14 mouse cellular contexts compared by ENCODE assay signal in genomic region chr8:11404614-11405013, GRCm38 (mm10).
DNase-seq lines count a peak whose midpoint lies in the region; ATAC-seq and TF ChIP-seq lines count a peak whose summit lies in the region.
"Had no signal": no experiment of that assay in that cellular context is flagged by ENCODE, and none has a peak within 500 bp of the region (broad histone marks: within the 10 kb centered on the region; RNA-seq: fewer than 3 reads in every experiment).

No protein-coding gene starts in this region.

- H3K36me3 ChIP-seq in hindbrain, embryonic 10.5 days = peaks cover 26% of the 10 kb centered on the region; the same call in 1 of the 2 replicates
- H3K36me3 ChIP-seq in hindbrain, embryonic 11.5 days (ENCODE audit: control insufficient read depth, insufficient read depth, low read length) = no peaks in the 10 kb centered on the region
- peaks cover 34% of the 10 kb centered on the region for H3K36me3 ChIP-seq in lung, embryonic 16.5 days (ENCODE audit: control insufficient read depth, insufficient read depth, low read length)
- H3K36me3 ChIP-seq in embryonic facial prominence, embryonic 15.5 days = peaks cover 32% of the 10 kb centered on the region

- DNase-seq in gastrocnemius, adult 2 months = no peak
- no peak for DNase-seq in gastrocnemius, postnatal 10 days
- peak; percentile 28 for DNase-seq in hindbrain, embryonic 10.5 days (ENCODE audit: low spot score)
- DNase-seq in hindbrain, embryonic 11.5 days (ENCODE audit: low spot score) = no peak
- no peak for DNase-seq in lung, postnatal 14 days
- no peak for DNase-seq in layer of hippocampus, adult 2 months (ENCODE audit: low spot score in 2 of 2)
- DNase-seq: cerebellum, adult 11 months; layer of hippocampus, adult 9-11 months; liver had no signal

- peak overlapping the region; percentile 73 for H3K27ac ChIP-seq in gastrocnemius, adult 2 months
- H3K27ac ChIP-seq in hindbrain, embryonic 10.5 days = peak overlapping the region; percentile 29; the same call in 1 of the 2 replicates
- no peak overlapping the region for H3K27ac ChIP-seq in hindbrain, embryonic 11.5 days (ENCODE audit: low read depth, low read length)
- H3K27ac ChIP-seq in lung, embryonic 16.5 days (ENCODE audit: low read length) = peak overlapping the region; percentile 93
- H3K27ac ChIP-seq in embryonic facial prominence, embryonic 15.5 days (replicated peaks) = peak overlapping the region; percentile 35; the same call in 1 of the 2 replicates
- no peak overlapping the region for H3K27ac ChIP-seq in layer of hippocampus, adult 2 months

- H3K4me1 ChIP-seq in hindbrain, embryonic 10.5 days (replicated peaks) = peaks cover 42% of the 10 kb centered on the region
- no peaks in the 10 kb centered on the region for H3K4me1 ChIP-seq in hindbrain, embryonic 11.5 days (replicated peaks; ENCODE audit: control insufficient read depth, insufficient read depth, low read length)
- H3K4me1 ChIP-seq in lung, embryonic 16.5 days (replicated peaks; ENCODE audit: control insufficient read depth, insufficient read depth, low read length) = peaks cover 33% of the 10 kb centered on the region
- peaks cover 23% of the 10 kb centered on the region; the same call in 1 of the 2 replicates for H3K4me1 ChIP-seq in embryonic facial prominence, embryonic 15.5 days

- H3K27me3 ChIP-seq in hindbrain, embryonic 10.5 days (ENCODE audit: insufficient read depth, poor library complexity, severe bottlenecking) = no peaks in the 10 kb centered on the region
- no peaks in the 10 kb centered on the region for H3K27me3 ChIP-seq in hindbrain, embryonic 11.5 days (ENCODE audit: control insufficient read depth, insufficient read depth, low read length)
- H3K27me3 ChIP-seq in lung, embryonic 16.5 days (ENCODE audit: control insufficient read depth, insufficient read depth, low read depth, low read length) = no peaks in the 10 kb centered on the region
- H3K27me3 ChIP-seq in embryonic facial prominence, embryonic 15.5 days = no peaks in the 10 kb centered on the region
- H3K27me3 ChIP-seq: forebrain, embryonic 13.5 days; heart, embryonic 13.5 days had no signal

- intact Hi-C loops in gastrocnemius, adult 2 months (cut with DNase I) = no loop called here

- 63% methylated on average over 4 of the region's 4 CpGs for WGBS in hindbrain, embryonic 10.5 days
- WGBS in hindbrain, embryonic 11.5 days = 55% methylated on average over 4 of the region's 4 CpGs
- 79% methylated on average over 4 of the region's 4 CpGs for WGBS in lung, embryonic 16.5 days
- WGBS in embryonic facial prominence, embryonic 15.5 days = 31% methylated on average over 4 of the region's 4 CpGs

- H3K9me3 ChIP-seq in hindbrain, embryonic 10.5 days = no peaks in the 10 kb centered on the region
- no peaks in the 10 kb centered on the region for H3K9me3 ChIP-seq in hindbrain, embryonic 11.5 days (ENCODE audit: control insufficient read depth, low read length)
- no peaks in the 10 kb centered on the region for H3K9me3 ChIP-seq in lung, embryonic 16.5 days (ENCODE audit: control insufficient read depth, low read length)
- H3K9me3 ChIP-seq in embryonic facial prominence, embryonic 15.5 days (replicated peaks) = no peaks in the 10 kb centered on the region
- H3K9me3 ChIP-seq: forebrain, embryonic 13.5 days; heart, embryonic 13.5 days had no signal

- ATAC-seq in hindbrain, embryonic 11.5 days (ENCODE audit: low FRiP score) = no peak
- ATAC-seq in lung, embryonic 16.5 days (ENCODE audit: low read depth) = no peak
- no peak for ATAC-seq in embryonic facial prominence, embryonic 15.5 days (ENCODE audit: insufficient number of reproducible peaks, low FRiP score, low TSS enrichment, low read depth)
- ATAC-seq: activated CD4-positive, CD25-positive, alpha-beta regulatory T cell, adult 4 months had no signal

- no peak overlapping the region for H3K4me3 ChIP-seq in gastrocnemius, adult 2 months
- no peak overlapping the region for H3K4me3 ChIP-seq in hindbrain, embryonic 10.5 days
- H3K4me3 ChIP-seq in hindbrain, embryonic 11.5 days (ENCODE audit: low read depth, low read length) = no peak overlapping the region
- no peak overlapping the region for H3K4me3 ChIP-seq in lung, embryonic 16.5 days (ENCODE audit: low read length)
- H3K4me3 ChIP-seq in embryonic facial prominence, embryonic 15.5 days (replicated peaks) = no peak overlapping the region
- H3K4me3 ChIP-seq in layer of hippocampus, adult 2 months = no peak overlapping the region
- H3K4me3 ChIP-seq: forebrain, embryonic 13.5 days; heart, embryonic 13.5 days had no signal

- H3K4me2 ChIP-seq in hindbrain, embryonic 11.5 days (replicated peaks; ENCODE audit: low read depth, low read length) = no peak overlapping the region
- no peak overlapping the region for H3K4me2 ChIP-seq in lung, embryonic 16.5 days (ENCODE audit: low read depth, low read length)
- no peak overlapping the region for H3K4me2 ChIP-seq in embryonic facial prominence, embryonic 15.5 days (replicated peaks)
- H3K4me2 ChIP-seq: forebrain, embryonic 13.5 days; heart, embryonic 13.5 days had no signal

- H3K9ac ChIP-seq in hindbrain, embryonic 11.5 days (ENCODE audit: low read depth, low read length) = no peak overlapping the region
- H3K9ac ChIP-seq in lung, embryonic 16.5 days (ENCODE audit: low read length) = no peak overlapping the region
- H3K9ac ChIP-seq in embryonic facial prominence, embryonic 15.5 days = no peak overlapping the region
- H3K9ac ChIP-seq: forebrain, embryonic 13.5 days; heart, embryonic 13.5 days had no signal

- no peak for TF ChIP-seq CTCF in gastrocnemius, adult 2 months (IDR thresholded peaks at IDR 0.05)
- TF ChIP-seq CTCF in layer of hippocampus, adult 2 months (conservative IDR thresholded peaks at IDR 0.05) = no peak

Comparison
In these comparisons a context has a peak if more than half of its experiments do, and no peak if none do; other contexts are left out.
1. H3K27ac ChIP-seq: peak in gastrocnemius, adult 2 months (single experiment), hindbrain, embryonic 10.5 days (single experiment), lung, embryonic 16.5 days (single experiment) and embryonic facial prominence, embryonic 15.5 days (single experiment); none in hindbrain, embryonic 11.5 days (single experiment) and layer of hippocampus, adult 2 months (single experiment).